Mouse (Mus musculus) bone marrow macrophage, adult 2 months (primary cell): Measurements from ENCODE around the gene Rfx1. TPM values are rescaled to one million over a fixed set of nuclear protein-coding genes. Genes with fewer than 3 reads are reported as not detected.

Experiments used
- H3K27ac ChIP-seq: 2 replicates; pipeline ENCODE4 v1.5.1; 2012; ENCODE audit warnings: low read depth, low read length; ENCODE audit not compliant: insufficient read depth
- H3K4me1 ChIP-seq: 2 replicates; pipeline ENCODE4 v1.6.1; 2012; ENCODE audit warnings: low read length; ENCODE audit not compliant: control insufficient read depth, insufficient read depth
- H3K4me3 ChIP-seq: 2 replicates; pipeline ENCODE4 v1.5.1; 2012; ENCODE audit warnings: mild to moderate bottlenecking, low read length, moderate library complexity; ENCODE audit not compliant: insufficient read depth
- CTCF ChIP-seq: IDR thresholded peaks from 2 replicates; pipeline ENCODE4 v1.5.1; 2012; ENCODE audit warnings: low read depth, mild to moderate bottlenecking, low read length, moderate library complexity
- POLR2A ChIP-seq: IDR thresholded peaks from 2 replicates; pipeline ENCODE4 v1.6.1; 2012; ENCODE audit warnings: mild to moderate bottlenecking, low read depth, low read length, borderline replicate concordance
- polyA plus RNA-seq: library from polyadenylated mRNA; stranded (reverse); fragments of >200 nt; gene quantifications from 2 replicates; pipeline ENCODE4 v1.2.4, GENCODE M21; 2012; ENCODE audit not compliant: missing spikeins, insufficient read depth, insufficient read length

Gene Rfx1
- polyA plus RNA-seq, 1 experiment = 17.2 TPM

GRCm38 (mm10) chr8:84084341-84085115 lies 17.9 kb downstream of the Rfx1 start:
- TF ChIP-seq POLR2A (no peak), CTCF (no peak)
- H3K4me3 ChIP-seq = no peak overlapping the region

GRCm38 (mm10) chr8:84087156-84087555 lies 20.5 kb downstream of the Rfx1 start:
- no peak for TF ChIP-seq CTCF
- no peak for TF ChIP-seq POLR2A
- Histone ChIP-seq H3K4me3 (no peak overlapping the region), H3K27ac (no peak overlapping the region), H3K4me1 (no peaks in the 10 kb centered on the region)

More at GRCm38 (mm10) chr8:84084341-84085115, 17.9 kb downstream of the Rfx1 start:
- no peaks in the 10 kb centered on the region for H3K4me1 ChIP-seq
- no peak overlapping the region for H3K27ac ChIP-seq

GRCm38 (mm10) chr8:84087821-84088220 lies 21.2 kb downstream of the Rfx1 start:
- H3K4me3 ChIP-seq = no peak overlapping the region
- no peak for TF ChIP-seq POLR2A
- no peak for TF ChIP-seq CTCF
- no peak overlapping the region for H3K27ac ChIP-seq
- H3K4me1 ChIP-seq = no peaks in the 10 kb centered on the region

GRCm38 (mm10) chr8:84089277-84089676 lies 22.6 kb downstream of the Rfx1 start:
- no peak overlapping the region for H3K4me3 ChIP-seq
- H3K4me1 ChIP-seq = no peaks in the 10 kb centered on the region
- TF ChIP-seq CTCF (no peak), POLR2A (no peak)

GRCm38 (mm10) chr8:84090585-84090984 lies 24.0 kb downstream of the Rfx1 start:
- no peak overlapping the region for H3K4me3 ChIP-seq
- TF ChIP-seq POLR2A (no peak), CTCF (no peak)
- no peak overlapping the region for H3K27ac ChIP-seq
- H3K4me1 ChIP-seq = no peaks in the 10 kb centered on the region

More at GRCm38 (mm10) chr8:84089277-84089676, 22.6 kb downstream of the Rfx1 start:
- H3K27ac ChIP-seq = no peak overlapping the region

- no peaks in the 10 kb centered on the region for H3K4me1 ChIP-seq
- TF ChIP-seq POLR2A = no peak
- TF ChIP-seq CTCF = no peak
- H3K27ac ChIP-seq = no peak overlapping the region
- no peak overlapping the region for H3K4me3 ChIP-seq
Measured at GRCm38 (mm10) chr8:84096061-84096460, 29.4 kb downstream of the Rfx1 start.

- Histone ChIP-seq H3K4me1 (0 out of 2 replicates have a peak, but pooled peaks cover 3% of the 10 kb centered on the region), H3K27ac (no peak overlapping the region), H3K4me3 (no peak overlapping the region)
- TF ChIP-seq POLR2A (no peak), CTCF (no peak)
Measured at GRCm38 (mm10) chr8:84098376-84098775, 31.7 kb downstream of the Rfx1 start.

GRCm38 (mm10) chr8:84101476-84102270 lies 35.0 kb downstream of the Rfx1 start:
- H3K27ac ChIP-seq = no peak overlapping the region
- no peak overlapping the region for H3K4me3 ChIP-seq
- peaks cover 17% of the 10 kb centered on the region for H3K4me1 ChIP-seq
- TF ChIP-seq CTCF (no peak), POLR2A (no peak)

GRCm38 (mm10) chr8:84103601-84104000 lies 37.0 kb downstream of the Rfx1 start:
- Histone ChIP-seq H3K27ac (no peak overlapping the region), H3K4me1 (peaks cover 17% of the 10 kb centered on the region), H3K4me3 (peak overlapping the region; percentile 87)
- no peak for TF ChIP-seq POLR2A
- TF ChIP-seq CTCF = no peak

GRCm38 (mm10) chr8:84104221-84104620 lies 37.6 kb downstream of the Rfx1 start:
- Histone ChIP-seq H3K4me1 (peaks cover 17% of the 10 kb centered on the region), H3K4me3 (peak overlapping the region; percentile 87), H3K27ac (no peak overlapping the region)
- TF ChIP-seq CTCF = no peak
- TF ChIP-seq POLR2A = no peak
